Mouse (Mus musculus): ENCODE results near the gene Vmn2r101. TPM values are rescaled to one million over a fixed set of nuclear protein-coding genes. Genes with fewer than 3 reads are reported as not detected.

Vmn2r101 gene
- polyA plus RNA-seq (2012; rRNA removed), result not detected in 2 replicates
- not detected in 2 replicates for polyA plus RNA-seq (2014; fragmentation: Nextera tagmentation; extraction: Ambion mirVana)

- DNase-seq (ENCODE audit: low spot score), result no peak
- no peaks in the 10 kb centered on the region for H3K9me3 ChIP-seq (ENCODE audit: control insufficient read depth, low read length)
- no peaks in the 10 kb centered on the region for H3K27me3 ChIP-seq (ENCODE audit: control insufficient read depth, insufficient read depth, low read length)
- H3K9ac ChIP-seq (ENCODE audit: low read depth, low read length, severe bottlenecking), result no peak within 1 kb of the TSS
- no peak within 1 kb of the TSS for H3K4me3 ChIP-seq (replicated peaks; ENCODE audit: low read length)
- no peak within 1 kb of the TSS for H3K4me2 ChIP-seq (replicated peaks; ENCODE audit: low read depth, low read length, severe bottlenecking)
- no peak within 1 kb of the TSS for H3K27ac ChIP-seq (replicated peaks; ENCODE audit: low read depth, low read length)
- no peaks in the 10 kb centered on the region for H3K4me1 ChIP-seq (ENCODE audit: control insufficient read depth, insufficient read depth, low read length)
- no peak for ATAC-seq (ENCODE audit: low FRiP score, low read depth)
- TF ChIP-seq POLR2A (IDR thresholded peaks at IDR 0.05; ENCODE audit: borderline replicate concordance, extremely low read depth, insufficient read depth, insufficient read length), result no peak
- H3K36me3 ChIP-seq (ENCODE audit: control insufficient read depth, insufficient read depth, low read length), result no peaks in the 10 kb centered on the region
Observed at GRCm38 (mm10) chr17:19576927-19577326, at the start of gene Vmn2r101. Gene Vmn2r101 (plus strand): TSS chr17:19577227.

- 84% methylated on average over 1 of the region's 1 CpGs for WGBS
- 0 out of 2 replicates have a peak, but pooled peaks cover 16% of the 10 kb centered on the region for H3K9me3 ChIP-seq (ENCODE audit: control insufficient read depth, low read length)
- no peak for TF ChIP-seq POLR2A (IDR thresholded peaks at IDR 0.05; ENCODE audit: borderline replicate concordance, extremely low read depth, insufficient read depth, insufficient read length)
- H3K9ac ChIP-seq (ENCODE audit: low read depth, low read length, severe bottlenecking), result no peak overlapping the region
- no peak overlapping the region for H3K4me2 ChIP-seq (replicated peaks; ENCODE audit: low read depth, low read length, severe bottlenecking)
- DNase-seq (ENCODE audit: low spot score) (no peak), ATAC-seq (ENCODE audit: low FRiP score, low read depth) (no peak)
- no peak overlapping the region for H3K27ac ChIP-seq (replicated peaks; ENCODE audit: low read depth, low read length)
- no peaks in the 10 kb centered on the region for H3K4me1 ChIP-seq (ENCODE audit: control insufficient read depth, insufficient read depth, low read length)
- no peaks in the 10 kb centered on the region for H3K27me3 ChIP-seq (ENCODE audit: control insufficient read depth, insufficient read depth, low read length)
- H3K36me3 ChIP-seq (ENCODE audit: control insufficient read depth, insufficient read depth, low read length), result no peaks in the 10 kb centered on the region
- no peak overlapping the region for H3K4me3 ChIP-seq (replicated peaks; ENCODE audit: low read length)
Observed at GRCm38 (mm10) chr17:19629328-19629727, 52.3 kb downstream of the Vmn2r101 start.

- H3K9ac ChIP-seq (ENCODE audit: low read depth, low read length, severe bottlenecking), result no peak overlapping the region
- H3K4me2 ChIP-seq (replicated peaks; ENCODE audit: low read depth, low read length, severe bottlenecking), result no peak overlapping the region
- no peaks in the 10 kb centered on the region for H3K36me3 ChIP-seq (ENCODE audit: control insufficient read depth, insufficient read depth, low read length)
- no peak overlapping the region for H3K27ac ChIP-seq (replicated peaks; ENCODE audit: low read depth, low read length)
- H3K4me3 ChIP-seq (replicated peaks; ENCODE audit: low read length), result no peak overlapping the region
- WGBS, result 71% methylated on average over 3 of the region's 3 CpGs
- no peaks in the 10 kb centered on the region for H3K27me3 ChIP-seq (ENCODE audit: control insufficient read depth, insufficient read depth, low read length)
- DNase-seq (ENCODE audit: low spot score) (no peak), ATAC-seq (ENCODE audit: low FRiP score, low read depth) (no peak)
- no peaks in the 10 kb centered on the region for H3K4me1 ChIP-seq (ENCODE audit: control insufficient read depth, insufficient read depth, low read length)
- no peak for TF ChIP-seq POLR2A (IDR thresholded peaks at IDR 0.05; ENCODE audit: borderline replicate concordance, extremely low read depth, insufficient read depth, insufficient read length)
- H3K9me3 ChIP-seq (ENCODE audit: control insufficient read depth, low read length), result no peaks in the 10 kb centered on the region
Observed at GRCm38 (mm10) chr17:19658447-19658846, 81.4 kb downstream of the Vmn2r101 start.

GRCm38 (mm10) chr17:19660028-19660427, 83.0 kb downstream of the Vmn2r101 start, which contains the start of gene Vmn2r102:
Gene Vmn2r102 (plus strand): TSS chr17:19660328.
- Histone ChIP-seq H3K4me2 (replicated peaks; ENCODE audit: low read depth, low read length, severe bottlenecking) (no peak within 1 kb of the TSS), H3K36me3 (ENCODE audit: control insufficient read depth, insufficient read depth, low read length) (no peaks in the 10 kb centered on the region), H3K9ac (ENCODE audit: low read depth, low read length, severe bottlenecking) (no peak within 1 kb of the TSS), H3K27me3 (ENCODE audit: control insufficient read depth, insufficient read depth, low read length) (no peaks in the 10 kb centered on the region), H3K9me3 (ENCODE audit: control insufficient read depth, low read length) (no peaks in the 10 kb centered on the region), H3K4me1 (ENCODE audit: control insufficient read depth, insufficient read depth, low read length) (no peaks in the 10 kb centered on the region), H3K4me3 (replicated peaks; ENCODE audit: low read length) (no peak within 1 kb of the TSS), H3K27ac (replicated peaks; ENCODE audit: low read depth, low read length) (no peak within 1 kb of the TSS)
- DNase-seq (ENCODE audit: low spot score) (no peak), ATAC-seq (ENCODE audit: low FRiP score, low read depth) (no peak)
- TF ChIP-seq POLR2A (IDR thresholded peaks at IDR 0.05; ENCODE audit: borderline replicate concordance, extremely low read depth, insufficient read depth, insufficient read length), result no peak
- WGBS, result 67% methylated on average over 2 of the region's 2 CpGs

Other genes with a start within 250 kb of the Vmn2r101 start
- gene Vmn2r99, start 215.3 kb upstream of the Vmn2r101 start, polyA plus RNA-seq (2012; rRNA removed), result not detected in 2 replicates
- not detected in 2 replicates for gene Vmn2r99, start 215.3 kb upstream of the Vmn2r101 start, polyA plus RNA-seq (2014; fragmentation: Nextera tagmentation; extraction: Ambion mirVana)
- gene Vmn2r100, start 72.5 kb upstream of the Vmn2r101 start, polyA plus RNA-seq (2012; rRNA removed), result not detected in 2 replicates
- not detected in 2 replicates for gene Vmn2r100, start 72.5 kb upstream of the Vmn2r101 start, polyA plus RNA-seq (2014; fragmentation: Nextera tagmentation; extraction: Ambion mirVana)
- not detected in 2 replicates for gene Vmn2r102, start 83.1 kb downstream of the Vmn2r101 start, polyA plus RNA-seq (2012; rRNA removed)
- gene Vmn2r102, start 83.1 kb downstream of the Vmn2r101 start, polyA plus RNA-seq (2014; fragmentation: Nextera tagmentation; extraction: Ambion mirVana), result not detected in 2 replicates
- gene Vmn2r103, start 196.1 kb downstream of the Vmn2r101 start, polyA plus RNA-seq (2012; rRNA removed), result not detected in 2 replicates
- gene Vmn2r103, start 196.1 kb downstream of the Vmn2r101 start, polyA plus RNA-seq (2014; fragmentation: Nextera tagmentation; extraction: Ambion mirVana), result not detected in 2 replicates